Mouse (Mus musculus) hindbrain, embryonic 15.5 days (tissue): ENCODE results near the gene Psd. TPM values are rescaled to one million over a fixed set of nuclear protein-coding genes. Genes with fewer than 3 reads are reported as not detected.

ENCODE experiments used
- ATAC-seq: fragments of 200-750 bp; cut with Nextera tagmentation; 2 replicates; pipeline ENCODE4 v1.8.0; 2017; ENCODE audit warnings: low read depth, moderate number of reproducible peaks, moderate TSS enrichment; ENCODE audit not compliant: low FRiP score
- H3K27ac ChIP-seq: fragments of 300-500 bp; sonication (generic); replicated peaks from 2 replicates; pipeline ENCODE4 v1.5.1; 2015; ENCODE audit warnings: mild to moderate bottlenecking, inconsistent platforms
- H3K27me3 ChIP-seq: fragments of 300-500 bp; sonication (generic); 2 replicates; pipeline ENCODE4 v1.6.1; 2015; ENCODE audit warnings: control low read depth, inconsistent platforms
- H3K36me3 ChIP-seq: fragments of 300-500 bp; sonication (generic); 2 replicates; pipeline ENCODE4 v1.6.1; 2015; ENCODE audit warnings: control low read depth, inconsistent platforms
- H3K4me1 ChIP-seq: fragments of 300-500 bp; sonication (generic); replicated peaks from 2 replicates; pipeline ENCODE4 v1.6.1; 2015; ENCODE audit warnings: control low read depth, inconsistent platforms
- H3K4me2 ChIP-seq: fragments of 300-500 bp; sonication (generic); 2 replicates; pipeline ENCODE4 v1.6.1; 2015; ENCODE audit warnings: moderate library complexity, mild to moderate bottlenecking, inconsistent platforms
- H3K4me3 ChIP-seq: fragments of 300-500 bp; sonication (generic); 2 replicates; pipeline ENCODE4 v1.5.1; 2015; ENCODE audit warnings: mild to moderate bottlenecking, inconsistent platforms
- H3K9ac ChIP-seq: fragments of 300-500 bp; sonication (generic); 2 replicates; pipeline ENCODE4 v1.6.1; 2015; ENCODE audit warnings: inconsistent platforms
- H3K9me3 ChIP-seq: fragments of 300-500 bp; sonication (generic); 2 replicates; pipeline ENCODE4 v1.6.1; 2016; ENCODE audit warnings: control low read depth, inconsistent platforms
- WGBS: fragments of 180-500 bp; shearing (Covaris S2); methylation state at CpG from one replicate; pipeline ENCODE4 v1.1.7; 2015; 5-methylcytosine and 5-hydroxymethylcytosine counted together
- polyA plus RNA-seq: library from polyadenylated mRNA; unstranded; fragments of >200 nt; fragmentation: Nextera tagmentation; extraction: Ambion mirVana; gene quantifications from 2 replicates; pipeline ENCODE4 v1.2.1, GENCODE M21; 2015

Gene Psd
- polyA plus RNA-seq, 1 experiment from 2014 or later: 145 TPM

- Histone ChIP-seq H3K9me3 (no peaks in the 10 kb centered on the region), H3K4me1 (peaks cover 80% of the 10 kb centered on the region)
- WGBS: 75% methylated on average over 5 of the region's 5 CpGs
Measured at GRCm38 (mm10) chr19:46324918-46325317, 2.0 kb downstream of the Psd start.

GRCm38 (mm10) chr19:46324366-46324765 is 2.6 kb downstream of the Psd start:
- ATAC-seq: no peak
- Histone ChIP-seq H3K4me1 (peaks cover 80% of the 10 kb centered on the region), H3K4me3 (no peak overlapping the region; the same call in 1 of the 2 replicates), H3K4me2 (peak overlapping the region; percentile 97), H3K36me3 (no peaks in the 10 kb centered on the region), H3K27ac (no peak overlapping the region), H3K27me3 (0 out of 2 replicates have a peak, but pooled peaks cover 9% of the 10 kb centered on the region), H3K9me3 (no peaks in the 10 kb centered on the region), H3K9ac (0 out of 2 replicates have a peak overlapping the region, but pooled peaks have one; percentile 16)
- 76% methylated on average over 11 of the region's 11 CpGs for WGBS

More at GRCm38 (mm10) chr19:46324918-46325317, 2.0 kb downstream of the Psd start:
- H3K27me3 ChIP-seq: 0 out of 2 replicates have a peak, but pooled peaks cover 6% of the 10 kb centered on the region
- H3K9ac ChIP-seq: peak overlapping the region; percentile 16; the same call in 1 of the 2 replicates
- H3K4me3 ChIP-seq: peak overlapping the region; percentile 57
- no peaks in the 10 kb centered on the region for H3K36me3 ChIP-seq
- no peak overlapping the region for H3K27ac ChIP-seq
- peak overlapping the region; percentile 97 for H3K4me2 ChIP-seq
- no peak for ATAC-seq

GRCm38 (mm10) chr19:46323716-46324115 is 3.2 kb downstream of the Psd start:
- Histone ChIP-seq H3K9ac (0 out of 2 replicates have a peak overlapping the region, but pooled peaks have one; percentile 2), H3K36me3 (no peaks in the 10 kb centered on the region), H3K4me2 (0 out of 2 replicates have a peak overlapping the region, but pooled peaks have one; percentile 97), H3K27me3 (0 out of 2 replicates have a peak, but pooled peaks cover 9% of the 10 kb centered on the region), H3K4me1 (peaks cover 81% of the 10 kb centered on the region), H3K27ac (no peak overlapping the region), H3K4me3 (no peak overlapping the region), H3K9me3 (no peaks in the 10 kb centered on the region)
- 77% methylated on average over 5 of the region's 5 CpGs for WGBS
- no peak for ATAC-seq

GRCm38 (mm10) chr19:46322996-46323572 is 3.9 kb downstream of the Psd start:
- H3K4me2 ChIP-seq: 0 out of 2 replicates have a peak overlapping the region, but pooled peaks have one; percentile 43
- 0 out of 2 replicates have a peak, but pooled peaks cover 9% of the 10 kb centered on the region for H3K27me3 ChIP-seq
- no peak overlapping the region for H3K4me3 ChIP-seq
- peaks cover 87% of the 10 kb centered on the region for H3K4me1 ChIP-seq
- H3K9ac ChIP-seq: no peak overlapping the region
- no peak overlapping the region for H3K27ac ChIP-seq
- no peaks in the 10 kb centered on the region for H3K9me3 ChIP-seq
- H3K36me3 ChIP-seq: no peaks in the 10 kb centered on the region
- WGBS: 82% methylated on average over 13 of the region's 13 CpGs
- no peak for ATAC-seq

GRCm38 (mm10) chr19:46322144-46322995 is 4.6 kb downstream of the Psd start:
- H3K36me3 ChIP-seq: no peaks in the 10 kb centered on the region
- ATAC-seq: no peak
- H3K9ac ChIP-seq: peak overlapping the region; percentile 30
- 0 out of 2 replicates have a peak, but pooled peaks cover 9% of the 10 kb centered on the region for H3K27me3 ChIP-seq
- 51% methylated on average over 11 of the region's 11 CpGs for whole genome bisulfite sequencing
- peak overlapping the region; percentile 69 for H3K27ac ChIP-seq
- peak overlapping the region; percentile 43; the same call in 1 of the 2 replicates for H3K4me2 ChIP-seq
- peaks cover 87% of the 10 kb centered on the region for H3K4me1 ChIP-seq
- no peaks in the 10 kb centered on the region for H3K9me3 ChIP-seq
- H3K4me3 ChIP-seq: no peak overlapping the region

GRCm38 (mm10) chr19:46321101-46321943 is 5.6 kb downstream of the Psd start:
- Histone ChIP-seq H3K27ac (peak overlapping the region; percentile 69), H3K27me3 (peaks cover 15% of the 10 kb centered on the region; the same call in 1 of the 2 replicates)

GRCm38 (mm10) chr19:46320076-46320785 is 6.7 kb downstream of the Psd start:
- peaks cover 94% of the 10 kb centered on the region for H3K4me1 ChIP-seq

More at GRCm38 (mm10) chr19:46321101-46321943, 5.6 kb downstream of the Psd start:
- H3K9me3 ChIP-seq: no peaks in the 10 kb centered on the region
- peak; percentile 19; the same call in 1 of the 2 replicates for ATAC-seq
- peak overlapping the region; percentile 30; the same call in 1 of the 2 replicates for H3K9ac ChIP-seq
- H3K36me3 ChIP-seq: no peaks in the 10 kb centered on the region
- 13% methylated on average over 6 of the region's 6 CpGs for WGBS
- no peak overlapping the region for H3K4me3 ChIP-seq
- peaks cover 90% of the 10 kb centered on the region for H3K4me1 ChIP-seq
- peak overlapping the region; percentile 43 for H3K4me2 ChIP-seq

GRCm38 (mm10) chr19:46318586-46319378 is 8.2 kb downstream of the Psd start:
- peaks cover 36% of the 10 kb centered on the region for H3K27me3 ChIP-seq
- H3K9me3 ChIP-seq: no peaks in the 10 kb centered on the region
- peak; percentile 32; the same call in 1 of the 2 replicates for ATAC-seq
- 11% methylated on average over 16 of the region's 16 CpGs for WGBS
- peaks cover 4% of the 10 kb centered on the region; the same call in 1 of the 2 replicates for H3K36me3 ChIP-seq
- peak overlapping the region; percentile 79 for H3K27ac ChIP-seq
- H3K4me2 ChIP-seq: peak overlapping the region; percentile 82
- H3K4me3 ChIP-seq: peak overlapping the region; percentile 66
- H3K4me1 ChIP-seq: peaks cover 87% of the 10 kb centered on the region
- H3K9ac ChIP-seq: 0 out of 2 replicates have a peak overlapping the region, but pooled peaks have one; percentile 60

More at GRCm38 (mm10) chr19:46320076-46320785, 6.7 kb downstream of the Psd start:
- ATAC-seq: no peak
- Histone ChIP-seq H3K9ac (no peak overlapping the region), H3K27me3 (peaks cover 24% of the 10 kb centered on the region), H3K27ac (no peak overlapping the region), H3K36me3 (no peaks in the 10 kb centered on the region), H3K4me2 (no peak overlapping the region), H3K9me3 (no peaks in the 10 kb centered on the region), H3K4me3 (no peak overlapping the region)
- 83% methylated on average over 8 of the region's 8 CpGs for whole genome bisulfite sequencing

- peaks cover 11% of the 10 kb centered on the region; the same call in 1 of the 2 replicates for H3K36me3 ChIP-seq
- WGBS: 1% methylated on average over 32 of the region's 42 CpGs
- H3K27ac ChIP-seq: peak overlapping the region; percentile 79
- peak; percentile 11; the same call in 1 of the 2 replicates for ATAC-seq
- H3K4me3 ChIP-seq: peak overlapping the region; percentile 66
- peaks cover 40% of the 10 kb centered on the region for H3K27me3 ChIP-seq
- H3K9ac ChIP-seq: peak overlapping the region; percentile 60
- H3K4me1 ChIP-seq: peaks cover 81% of the 10 kb centered on the region
- H3K4me2 ChIP-seq: peak overlapping the region; percentile 82
- H3K9me3 ChIP-seq: no peaks in the 10 kb centered on the region
Measured at GRCm38 (mm10) chr19:46318031-46318471, 8.9 kb downstream of the Psd start.

- Histone ChIP-seq H3K4me3 (peak overlapping the region; percentile 66), H3K36me3 (peaks cover 14% of the 10 kb centered on the region; the same call in 1 of the 2 replicates), H3K9ac (peak overlapping the region; percentile 60), H3K27ac (peak overlapping the region; percentile 79), H3K4me1 (peaks cover 75% of the 10 kb centered on the region), H3K27me3 (peaks cover 40% of the 10 kb centered on the region), H3K9me3 (no peaks in the 10 kb centered on the region), H3K4me2 (peak overlapping the region; percentile 82)
- WGBS: under 1% methylated on average over 44 of the region's 48 CpGs
- ATAC-seq: peak; percentile 28
Measured at GRCm38 (mm10) chr19:46317546-46317885, 9.4 kb downstream of the Psd start.
